Mouse (Mus musculus) heart, postnatal 0 days (tissue): ENCODE measurements at regions not wholly inside any gene's neighbourhood (a gene's known extent, or its start where the extent isn't known, plus 50 kb on each side); places are given as distances from the start of the nearest gene placed in this dataset.

ENCODE experiments used
- ATAC-seq: fragments of 200-750 bp; cut with Nextera tagmentation; 2 replicates; pipeline ENCODE4 v1.8.0; 2017; ENCODE audit warnings: low read depth, moderate number of reproducible peaks, moderate library complexity; ENCODE audit not compliant: insufficient read depth
- DNase-seq: peaks from one replicate; pipeline ENCODE4 v3.0.0-alpha.2; 2016; ENCODE audit warnings: low spot score
- H3K27ac ChIP-seq: fragments of 300-500 bp; sonication (generic); 2 replicates; pipeline ENCODE4 v1.5.1; 2014; ENCODE audit warnings: low read depth, mild to moderate bottlenecking
- H3K27me3 ChIP-seq: fragments of 300-500 bp; sonication (generic); 2 replicates; pipeline ENCODE4 v1.6.1; 2014; ENCODE audit warnings: low read length, mixed read lengths; ENCODE audit not compliant: control insufficient read depth, insufficient read depth
- H3K36me3 ChIP-seq: fragments of 300-500 bp; sonication (generic); replicated peaks from 2 replicates; pipeline ENCODE4 v1.6.1; 2014; ENCODE audit warnings: low read length, mixed read lengths; ENCODE audit not compliant: control insufficient read depth, insufficient read depth
- H3K4me1 ChIP-seq: fragments of 300-500 bp; sonication (generic); 2 replicates; pipeline ENCODE4 v1.6.1; 2014; ENCODE audit warnings: antibody characterized with exemption; ENCODE audit not compliant: control insufficient read depth, insufficient read depth
- H3K4me2 ChIP-seq: fragments of 300-500 bp; sonication (generic); 2 replicates; pipeline ENCODE4 v1.6.1; 2014; ENCODE audit warnings: low read depth, mild to moderate bottlenecking, low read length, moderate library complexity
- H3K4me3 ChIP-seq: fragments of 300-500 bp; sonication (generic); 2 replicates; pipeline ENCODE4 v1.5.1; 2014; ENCODE audit warnings: low read depth, low read length
- H3K9ac ChIP-seq: fragments of 300-500 bp; sonication (generic); replicated peaks from 2 replicates; pipeline ENCODE4 v1.6.1; 2014; ENCODE audit warnings: low read depth, low read length, mixed read lengths
- H3K9me3 ChIP-seq: fragments of 300-500 bp; sonication (generic); replicated peaks from 2 replicates; pipeline ENCODE4 v1.6.1; 2016; ENCODE audit warnings: low read length; ENCODE audit not compliant: control insufficient read depth
- CTCF ChIP-seq: IDR thresholded peaks from 2 replicates; pipeline ENCODE4 v1.5.1; 2016; ENCODE audit warnings: antibody characterized with exemption, control low read depth, low read depth
- EP300 ChIP-seq: IDR thresholded peaks from 2 replicates; pipeline ENCODE4 v1.6.1; 2016; ENCODE audit warnings: antibody characterized with exemption, low read depth
- WGBS: fragments of 180-500 bp; shearing (Covaris S2); extraction: QIAGEN DNeasy Blood & Tissue Kit; methylation state at CpG from one replicate; pipeline ENCODE4 v1.1.7; 2014; 5-methylcytosine and 5-hydroxymethylcytosine counted together

DNA sequence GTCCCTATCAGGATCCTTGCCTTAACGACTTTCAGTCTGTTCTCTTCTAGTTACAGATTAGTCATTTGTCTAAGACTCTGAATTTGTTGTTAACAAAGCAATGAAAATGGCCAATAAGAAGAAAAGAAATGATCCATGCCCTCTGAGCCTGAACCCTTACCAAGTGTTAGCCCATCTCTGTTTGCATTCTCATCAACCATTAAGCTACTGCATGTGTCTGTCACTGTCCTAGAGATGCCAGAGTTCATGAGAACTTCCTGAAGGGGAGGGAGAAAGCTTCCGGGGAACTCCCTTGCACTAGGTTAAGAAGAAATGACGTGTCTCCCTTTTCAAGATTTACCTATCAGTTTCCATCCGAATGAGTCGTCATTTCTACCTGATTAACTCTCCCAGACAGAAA is 106.7 kb upstream of the Zfp462 start:
- H3K27me3 ChIP-seq = no peaks in the 10 kb centered on the region
- no peak overlapping the region for H3K4me2 ChIP-seq
- no peak overlapping the region for H3K27ac ChIP-seq
- H3K9me3 ChIP-seq = no peaks in the 10 kb centered on the region
- ATAC-seq (no peak), DNase-seq (no peak)
- no peak for TF ChIP-seq CTCF
- peaks cover 7% of the 10 kb centered on the region; the same call in 1 of the 2 replicates for H3K4me1 ChIP-seq
- H3K9ac ChIP-seq = no peak overlapping the region
- WGBS = 52% methylated on average over 5 of the region's 5 CpGs
- H3K36me3 ChIP-seq = no peaks in the 10 kb centered on the region
- no peak overlapping the region for H3K4me3 ChIP-seq

GRCm38 (mm10) chr4:54838794-54839193 is 106.1 kb upstream of the Zfp462 start:
- TF ChIP-seq CTCF (no peak), EP300 (no peak)
- Histone ChIP-seq H3K4me3 (no peak overlapping the region), H3K4me1 (peaks cover 7% of the 10 kb centered on the region; the same call in 1 of the 2 replicates), H3K9me3 (no peaks in the 10 kb centered on the region), H3K27ac (no peak overlapping the region), H3K9ac (no peak overlapping the region), H3K36me3 (no peaks in the 10 kb centered on the region), H3K27me3 (no peaks in the 10 kb centered on the region), H3K4me2 (no peak overlapping the region)
- DNase-seq (no peak), ATAC-seq (no peak)
- WGBS = 48% methylated on average over 3 of the region's 3 CpGs

DNA sequence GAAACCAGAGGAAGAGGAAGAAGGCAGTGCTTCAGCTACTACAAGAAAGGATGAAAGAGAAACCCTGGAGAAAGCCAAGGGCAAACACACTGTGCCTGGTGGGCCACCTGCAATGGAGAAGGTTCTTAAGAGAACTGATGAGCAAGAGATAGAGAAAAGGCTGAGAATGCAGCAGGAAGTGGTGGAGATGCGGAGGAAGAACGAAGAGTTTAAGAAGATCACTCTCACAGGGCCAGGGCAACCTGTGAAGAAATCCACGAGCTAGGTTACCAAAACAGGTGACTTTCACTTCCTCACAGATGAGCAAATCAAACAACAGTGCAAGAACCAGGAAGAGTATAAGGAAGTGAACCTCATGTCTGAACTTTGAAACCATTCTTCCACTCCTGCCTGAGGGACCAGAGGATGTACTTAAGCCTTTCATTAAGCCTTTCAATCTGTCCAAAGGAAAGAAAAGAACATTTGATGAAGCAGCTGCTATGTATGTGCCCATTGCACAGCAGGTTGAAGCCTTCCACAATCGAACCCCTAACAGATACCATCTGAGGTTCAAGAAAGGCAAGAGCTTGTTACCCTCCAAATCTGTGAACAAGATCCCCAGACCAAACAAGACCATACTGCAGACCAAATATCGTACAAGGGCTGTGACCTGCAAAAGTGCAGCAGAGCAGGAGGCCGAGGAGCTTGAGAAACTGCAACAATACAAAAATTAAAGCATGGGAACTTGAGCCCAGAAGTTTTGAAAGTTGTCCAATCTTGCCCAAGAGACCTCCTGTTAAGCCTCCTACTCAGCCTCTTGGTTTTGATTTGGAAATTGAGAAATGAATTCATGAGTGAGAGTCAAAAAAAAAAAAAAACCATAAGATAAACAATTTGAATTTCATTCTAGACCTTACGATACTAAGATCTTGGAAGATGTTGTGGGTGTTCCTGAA is 91.6 kb upstream of the Zfp462 start:
- Histone ChIP-seq H3K36me3 (no peaks in the 10 kb centered on the region), H3K9ac (no peak overlapping the region), H3K4me2 (no peak overlapping the region), H3K9me3 (no peaks in the 10 kb centered on the region), H3K27me3 (no peaks in the 10 kb centered on the region), H3K4me3 (no peak overlapping the region), H3K27ac (no peak overlapping the region), H3K4me1 (no peaks in the 10 kb centered on the region)
- 79% methylated on average over 7 of the region's 7 CpGs for WGBS
- TF ChIP-seq EP300 (no peak), CTCF (no peak)
- ATAC-seq (no peak), DNase-seq (no peak)

DNA sequence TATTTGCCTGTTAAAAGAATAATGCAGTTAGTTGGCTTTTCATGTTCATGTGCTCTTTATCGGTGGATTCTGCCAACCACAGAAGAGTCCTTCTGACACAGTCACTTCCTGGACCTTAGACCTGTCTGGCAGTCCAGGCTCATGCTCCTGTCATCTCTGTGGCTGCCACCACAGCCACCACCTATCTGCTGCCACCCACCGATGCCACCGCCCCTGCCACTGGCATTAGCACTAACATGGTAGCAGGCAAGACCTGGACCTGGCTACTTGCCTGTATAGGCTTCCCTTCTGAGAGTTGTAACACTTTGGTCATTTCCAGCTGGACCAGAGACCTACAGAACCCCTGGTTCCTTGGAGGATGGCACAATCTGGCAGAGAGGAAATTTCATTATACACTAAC is 86.2 kb upstream of the Zfp462 start:
- Histone ChIP-seq H3K27ac (no peak overlapping the region), H3K4me3 (no peak overlapping the region), H3K9ac (no peak overlapping the region), H3K27me3 (no peaks in the 10 kb centered on the region), H3K36me3 (no peaks in the 10 kb centered on the region), H3K4me2 (no peak overlapping the region), H3K9me3 (no peaks in the 10 kb centered on the region), H3K4me1 (no peaks in the 10 kb centered on the region)
- DNase-seq = no peak
- no peak for TF ChIP-seq EP300
- TF ChIP-seq CTCF = no peak
- ATAC-seq = no peak
- 97% methylated on average over 3 of the region's 3 CpGs for WGBS

DNA sequence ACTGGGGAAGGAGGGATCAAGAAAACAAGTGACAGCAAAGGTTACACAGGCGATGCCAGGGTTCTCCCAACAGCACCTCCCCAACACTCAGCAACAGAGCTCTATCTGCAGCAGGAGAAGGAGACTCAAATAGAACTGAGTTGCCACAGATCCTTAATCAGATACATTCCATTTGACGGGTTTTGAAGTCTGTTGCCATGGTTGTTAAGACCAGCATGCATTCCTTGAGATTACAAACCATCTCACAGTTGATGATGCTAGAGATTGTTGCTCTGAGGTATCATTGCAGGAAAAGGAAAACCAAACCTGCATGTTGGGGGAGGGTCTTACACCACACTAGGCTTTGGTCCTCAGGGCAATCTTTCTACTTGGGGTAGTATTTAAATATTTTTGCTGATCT is 78.8 kb upstream of the Zfp462 start:
- Histone ChIP-seq H3K4me3 (no peak overlapping the region), H3K36me3 (no peaks in the 10 kb centered on the region), H3K9me3 (no peaks in the 10 kb centered on the region), H3K4me2 (no peak overlapping the region), H3K27ac (no peak overlapping the region), H3K9ac (no peak overlapping the region), H3K4me1 (no peaks in the 10 kb centered on the region), H3K27me3 (no peaks in the 10 kb centered on the region)
- ATAC-seq = no peak
- 31% methylated on average over 2 of the region's 2 CpGs for WGBS
- no peak for TF ChIP-seq EP300
- TF ChIP-seq CTCF = no peak
- DNase-seq = no peak
